Mouse (Mus musculus): ENCODE measurements at regions not wholly inside any gene's neighbourhood (a gene's known extent, or its start where the extent isn't known, plus 50 kb on each side); places are given as distances from the start of the nearest gene placed in this dataset.

- Histone ChIP-seq H3K9ac (ENCODE audit: control insufficient read depth, low read depth, low read length, poor library complexity, severe bottlenecking) (no peak overlapping the region), H3K27me3 (ENCODE audit: control insufficient read depth in 1 of 2, insufficient read depth in 2 of 2, low read length in 2 of 2) (no peaks in the 10 kb centered on the region), H3K9me3 (replicated peaks; ENCODE audit: insufficient read depth, low read length) (no peaks in the 10 kb centered on the region), H3K27ac (ENCODE audit: control insufficient read depth, low read depth, low read length) (no peak overlapping the region), H3K4me3 (ENCODE audit: control insufficient read depth in 1 of 2, insufficient read depth in 1 of 2, low read depth in 2 of 2, low read length in 2 of 2) (no peak overlapping the region), H3K79me2 (ENCODE audit: control insufficient read depth, insufficient read depth, low read length, poor library complexity) (no peaks in the 10 kb centered on the region), H3K36me3 (ENCODE audit: control insufficient read depth in 1 of 2, insufficient read depth in 2 of 2, low read length in 2 of 2) (no peaks in the 10 kb centered on the region), H3K4me1 (ENCODE audit: control insufficient read depth in 1 of 2, insufficient read depth in 2 of 2, low read length in 2 of 2) (no peaks in the 10 kb centered on the region)
- DNase-seq (ENCODE audit: low read depth, low spot score), result peak; percentile 59
- TF ChIP-seq TCF12 (IDR thresholded peaks at IDR 0.05; ENCODE audit: low read depth, low read length) (no peak), GATA1 (IDR thresholded peaks at IDR 0.05; ENCODE audit: low read depth, low read length) (no peak), ZKSCAN1 (IDR thresholded peaks at IDR 0.05; ENCODE audit: low read depth, low read length) (no peak), USF1 (IDR thresholded peaks at IDR 0.05; ENCODE audit: low read depth, low read length) (no peak), CHD1 (IDR thresholded peaks at IDR 0.05; ENCODE audit: low read depth, low read length) (no peak), POLR2AphosphoS2 (IDR thresholded peaks at IDR 0.05; ENCODE audit: low read length) (no peak), HCFC1 (IDR thresholded peaks at IDR 0.05; ENCODE audit: low read depth, low read length) (no peak), ETS1 (IDR thresholded peaks at IDR 0.05; ENCODE audit: low read depth, low read length) (no peak), MYB (IDR thresholded peaks at IDR 0.05; ENCODE audit: low read depth, low read length) (no peak), RCOR1 (IDR thresholded peaks at IDR 0.05; ENCODE audit: low read depth, low read length) (no peak), MYC (IDR thresholded peaks at IDR 0.05; ENCODE audit: low read depth, low read length) (no peak), ZNF384 (IDR thresholded peaks at IDR 0.05; ENCODE audit: low read depth, low read length) (no peak), RAD21 (IDR thresholded peaks at IDR 0.05; ENCODE audit: low read depth, low read length) (peak; percentile 83), POLR2AphosphoS5 (IDR thresholded peaks at IDR 0.05; ENCODE audit: borderline replicate concordance, low read depth, low read length) (no peak), CTCF (IDR thresholded peaks at IDR 0.05 in 2 of 3, conservative IDR thresholded peaks at IDR 0.05 in 1 of 3; ENCODE audit: control insufficient read depth in 1 of 3, insufficient read depth in 1 of 3, low read depth in 2 of 3, low read length in 3 of 3, poor library complexity in 1 of 3, severe bottlenecking in 1 of 3) (peak; percentile 44 to 72 (median 52)), TBP (IDR thresholded peaks at IDR 0.05; ENCODE audit: low read depth, low read length) (no peak), ZC3H11A (IDR thresholded peaks at IDR 0.05; ENCODE audit: low read depth, low read length) (peak; percentile 77), SMC3 (IDR thresholded peaks at IDR 0.05; ENCODE audit: low read depth, low read length) (peak; percentile 86), UBTF (IDR thresholded peaks at IDR 0.05; ENCODE audit: borderline replicate concordance, insufficient read depth, low read depth, low read length) (no peak), JUND (IDR thresholded peaks at IDR 0.05; ENCODE audit: low read depth, low read length) (no peak)
These were observed 163.1 kb upstream of the Zfp960 start for GRCm38 (mm10) chr17:16900791-16901190.

- Histone ChIP-seq H3K36me3 (ENCODE audit: control insufficient read depth in 1 of 2, insufficient read depth in 2 of 2, low read length in 2 of 2) (no peaks in the 10 kb centered on the region), H3K9me3 (replicated peaks; ENCODE audit: insufficient read depth, low read length) (no peaks in the 10 kb centered on the region), H3K27ac (ENCODE audit: control insufficient read depth, low read depth, low read length) (no peak overlapping the region), H3K4me1 (ENCODE audit: control insufficient read depth in 1 of 2, insufficient read depth in 2 of 2, low read length in 2 of 2) (no peaks in the 10 kb centered on the region), H3K79me2 (ENCODE audit: control insufficient read depth, insufficient read depth, low read length, poor library complexity) (no peaks in the 10 kb centered on the region), H3K27me3 (ENCODE audit: control insufficient read depth in 1 of 2, insufficient read depth in 2 of 2, low read length in 2 of 2) (no peaks in the 10 kb centered on the region), H3K4me3 (ENCODE audit: control insufficient read depth in 1 of 2, insufficient read depth in 1 of 2, low read depth in 2 of 2, low read length in 2 of 2) (no peak overlapping the region), H3K9ac (ENCODE audit: control insufficient read depth, low read depth, low read length, poor library complexity, severe bottlenecking) (no peak overlapping the region)
- DNase-seq (ENCODE audit: low read depth, low spot score), result no peak
- TF ChIP-seq MAZ (IDR thresholded peaks at IDR 0.05; ENCODE audit: low read depth, low read length) (no peak), HCFC1 (IDR thresholded peaks at IDR 0.05; ENCODE audit: low read depth, low read length) (no peak), CHD1 (IDR thresholded peaks at IDR 0.05; ENCODE audit: low read depth, low read length) (no peak), POLR2A (IDR thresholded peaks at IDR 0.05; ENCODE audit: control insufficient read depth in 1 of 2, insufficient read depth in 1 of 2, low read depth in 1 of 2, low read length in 2 of 2, poor library complexity in 1 of 2) (no peak), BHLHE40 (IDR thresholded peaks at IDR 0.05; ENCODE audit: borderline replicate concordance, low read depth, low read length) (no peak), MYC (IDR thresholded peaks at IDR 0.05; ENCODE audit: low read depth, low read length) (no peak), TAL1 (IDR thresholded peaks at IDR 0.05; ENCODE audit: low read length) (no peak), POLR2AphosphoS5 (IDR thresholded peaks at IDR 0.05; ENCODE audit: borderline replicate concordance, low read depth, low read length) (no peak), MAFK (IDR thresholded peaks at IDR 0.05; ENCODE audit: borderline replicate concordance, low read depth, low read length) (no peak), RCOR1 (IDR thresholded peaks at IDR 0.05; ENCODE audit: low read depth, low read length) (no peak), UBTF (IDR thresholded peaks at IDR 0.05; ENCODE audit: borderline replicate concordance, insufficient read depth, low read depth, low read length) (no peak), CHD2 (IDR thresholded peaks at IDR 0.05; ENCODE audit: low read length) (no peak), ZKSCAN1 (IDR thresholded peaks at IDR 0.05; ENCODE audit: low read depth, low read length) (no peak), GATA1 (IDR thresholded peaks at IDR 0.05; ENCODE audit: low read depth, low read length) (no peak)
These were observed 145.7 kb upstream of the Zfp960 start for GRCm38 (mm10) chr17:16918191-16918590.

All from MEL (cell line).